Mouse (Mus musculus) large intestine, adult 2 months (tissue): Measurements from ENCODE around the gene Pdgfc. TPM values are rescaled to one million over a fixed set of nuclear protein-coding genes. Genes with fewer than 3 reads are reported as not detected.

Experiments used
- DNase-seq: peaks from one replicate; pipeline ENCODE4 v3.0.0-alpha.2; 2012; ENCODE audit warnings: low read depth, low spot score
- WGBS: fragments of 180-500 bp; shearing (Covaris S2); methylation state at CpG from one replicate; pipeline ENCODE4 v1.1.7; 2018; 5-methylcytosine and 5-hydroxymethylcytosine counted together
- polyA plus RNA-seq: library from polyadenylated mRNA; depleted of rRNA; stranded (reverse); fragments of >200 nt; gene quantifications from 2 replicates; pipeline ENCODE4 v1.2.3, GENCODE M21; 2012; rRNA removed

Gene Pdgfc
- polyA plus RNA-seq = 2.7 and 3.9 TPM in 2 replicates

DNA sequence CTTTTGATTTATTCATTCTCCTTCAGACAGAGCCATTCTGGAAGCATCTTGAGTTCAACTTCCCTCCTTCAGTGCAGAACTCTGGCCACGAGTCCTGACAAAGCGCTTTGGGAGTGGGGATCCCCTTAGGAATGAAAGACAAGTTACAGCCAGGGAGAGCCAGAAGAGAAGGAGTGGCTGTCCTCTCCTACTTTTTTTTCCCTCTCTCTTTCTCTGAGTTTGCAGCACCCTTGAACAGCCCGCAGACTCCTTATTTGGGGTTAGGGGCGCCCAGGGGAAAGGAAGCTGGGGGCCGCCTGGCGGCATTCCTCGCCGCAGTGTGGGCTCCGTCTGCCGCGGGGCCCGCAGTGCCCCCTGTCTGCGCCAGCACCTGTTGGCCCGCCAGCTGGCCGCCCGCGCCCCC, at the start of gene Pdgfc:
Pdgfc (plus strand) TSS at position 266 of the 403 bp plus-strand sequence.
- DNase-seq = no peak
- WGBS = 7% methylated on average over 17 of the region's 17 CpGs

DNA sequence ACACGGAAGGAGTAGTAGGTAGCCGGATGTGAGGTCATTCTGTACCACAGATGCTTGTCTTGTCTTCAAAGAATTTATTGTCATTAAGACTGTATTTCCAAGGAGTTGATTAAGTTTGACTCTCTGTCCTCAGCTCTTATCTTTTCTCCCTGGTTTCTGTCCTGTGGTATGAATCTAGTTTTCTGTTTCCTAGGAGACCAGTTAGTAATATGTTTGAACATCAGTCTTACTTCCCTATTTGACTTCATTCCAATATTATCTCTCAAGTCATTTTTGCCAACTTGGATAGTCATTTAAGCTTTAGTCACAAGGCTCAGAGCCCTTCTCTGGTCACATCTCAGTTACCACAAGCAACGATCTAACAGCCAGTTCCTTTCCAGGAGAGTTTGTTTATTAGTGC, 27.0 kb upstream of the Pdgfc start:
- WGBS = 63% methylated on average over 3 of the region's 3 CpGs
- no peak for DNase-seq

- no peak for DNase-seq
- WGBS = 16% methylated on average over 3 of the region's 3 CpGs
These were observed 26.3 kb upstream of the Pdgfc start for GRCm38 (mm10) chr3:81009899-81010298.

GRCm38 (mm10) chr3:81017385-81018051, 18.7 kb upstream of the Pdgfc start:
- DNase-seq = peak; percentile 98
- 41% methylated on average over 5 of the region's 5 CpGs for WGBS

- 16% methylated on average over 1 of the region's 1 CpGs for WGBS
- DNase-seq = no peak
These were observed 16.2 kb upstream of the Pdgfc start for GRCm38 (mm10) chr3:81020064-81020463.

DNA sequence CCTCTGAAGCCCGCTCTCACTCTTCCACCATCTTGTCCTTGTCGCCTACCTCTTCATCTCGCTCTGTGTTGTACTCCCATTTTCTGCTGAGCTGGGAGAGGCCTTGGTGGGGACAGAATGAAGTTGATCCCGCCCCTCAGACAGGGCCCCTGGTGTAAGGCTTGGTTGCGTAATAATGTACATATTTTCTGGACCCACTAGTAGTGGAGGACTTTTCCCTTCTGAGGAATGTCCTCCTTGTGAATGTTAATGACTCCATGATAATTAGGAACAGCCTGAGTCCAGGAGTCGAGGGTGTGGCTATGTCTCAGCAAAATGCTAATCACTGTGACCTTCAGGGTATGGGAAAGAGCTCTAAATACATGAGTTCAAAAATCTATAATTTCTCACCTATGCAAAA, 14.4 kb upstream of the Pdgfc start:
- 81% methylated on average over 6 of the region's 6 CpGs for WGBS
- DNase-seq = no peak

GRCm38 (mm10) chr3:81022266-81022665, 13.9 kb upstream of the Pdgfc start:
- no peak for DNase-seq
- 81% methylated on average over 5 of the region's 5 CpGs for WGBS

GRCm38 (mm10) chr3:81022845-81023244, 13.4 kb upstream of the Pdgfc start:
- DNase-seq = no peak
- 74% methylated on average over 1 of the region's 1 CpGs for WGBS

- DNase-seq = no peak
- 71% methylated on average over 1 of the region's 1 CpGs for WGBS
These were observed 12.6 kb upstream of the Pdgfc start for GRCm38 (mm10) chr3:81023568-81023967.

GRCm38 (mm10) chr3:81025568-81026213, 10.5 kb upstream of the Pdgfc start:
- DNase-seq = no peak
- 76% methylated on average over 9 of the region's 9 CpGs for WGBS

DNA sequence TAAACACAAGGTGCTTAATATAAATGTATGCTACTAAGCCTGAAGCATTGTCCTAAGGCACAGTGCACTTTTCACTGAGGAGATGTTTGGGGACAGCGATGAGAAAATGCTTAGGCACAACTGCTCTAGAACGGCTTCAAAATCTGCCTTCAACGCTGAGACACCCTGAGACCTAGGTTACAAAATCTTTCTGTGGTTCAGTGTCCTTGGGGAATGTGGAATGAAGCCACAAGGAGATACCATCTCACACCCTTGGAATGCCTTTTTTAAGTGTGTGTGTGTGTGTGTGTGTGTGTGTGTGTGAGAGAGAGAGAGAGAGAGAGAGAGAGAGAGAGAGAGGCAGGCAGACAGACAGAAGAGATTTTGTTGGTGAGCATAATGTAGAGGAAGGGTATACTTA, 7.9 kb upstream of the Pdgfc start:
- 77% methylated on average over 3 of the region's 3 CpGs for WGBS
- no peak for DNase-seq

DNA sequence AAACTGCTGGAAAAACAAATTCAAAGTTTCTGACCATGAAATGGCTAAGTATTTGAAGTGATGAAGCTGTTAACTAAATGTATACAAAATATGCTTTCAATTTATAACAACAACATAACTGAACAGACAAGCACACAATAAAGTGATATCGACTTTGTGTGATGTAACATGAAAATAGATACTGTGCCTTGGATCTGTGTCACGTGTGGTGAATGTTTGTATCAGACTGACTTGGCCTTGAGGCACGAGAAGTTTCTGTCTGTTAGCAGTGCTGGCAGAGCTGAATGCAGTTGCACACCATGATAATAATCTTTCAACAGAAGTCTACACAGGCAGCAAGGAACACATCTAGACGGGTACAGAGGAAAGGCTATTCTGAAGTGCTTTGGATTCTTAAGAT, 6.9 kb upstream of the Pdgfc start:
- DNase-seq = no peak
- 75% methylated on average over 4 of the region's 4 CpGs for WGBS

DNA sequence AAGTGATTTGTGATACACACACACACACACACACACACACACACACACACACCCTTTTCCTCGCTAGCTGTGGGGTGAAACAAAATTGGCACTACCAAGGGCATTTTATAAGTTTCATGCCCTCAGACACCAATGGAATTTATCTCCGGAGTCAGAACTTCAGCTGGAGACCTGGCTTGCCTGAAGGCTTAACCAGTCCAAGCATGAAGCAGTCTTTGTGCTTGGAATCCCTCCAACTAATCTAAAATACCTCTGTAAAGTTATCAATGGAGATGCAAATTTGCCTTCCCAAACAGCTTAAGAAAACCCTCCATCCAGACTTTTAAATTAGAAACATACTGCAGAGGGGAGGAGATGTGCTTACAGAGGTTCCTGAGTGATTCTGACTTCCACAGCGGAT, 6.3 kb upstream of the Pdgfc start:
- WGBS = 85% methylated on average over 3 of the region's 3 CpGs

DNA sequence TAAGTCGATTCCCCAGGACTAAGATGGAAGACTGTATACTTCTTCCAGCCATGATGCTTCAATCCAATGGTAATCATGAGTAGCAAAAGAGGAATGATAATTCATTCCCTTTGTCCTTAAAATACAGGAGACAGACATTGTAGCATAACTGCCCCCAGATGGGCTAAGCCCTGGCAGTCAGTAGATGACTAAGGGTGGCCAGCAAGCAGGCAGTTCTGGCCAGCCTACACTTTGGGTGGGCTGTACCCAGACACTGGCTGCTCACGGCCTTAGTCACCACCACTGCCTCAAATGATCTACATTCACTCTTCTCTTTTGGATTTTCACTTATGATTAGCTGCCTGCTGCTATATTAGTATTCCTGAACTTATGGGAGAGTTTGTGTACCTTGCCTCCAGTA, 5.9 kb upstream of the Pdgfc start:
- DNase-seq = no peak
- WGBS = 87% methylated on average over 2 of the region's 2 CpGs

More for the DNA sequence above, 6.3 kb upstream of the Pdgfc start:
- DNase-seq = no peak

- DNase-seq = no peak
- WGBS = 75% methylated on average over 4 of the region's 4 CpGs
These were observed 4.2 kb upstream of the Pdgfc start for GRCm38 (mm10) chr3:81032014-81032413.

- 72% methylated on average over 6 of the region's 6 CpGs for WGBS
- no peak for DNase-seq
These were observed 1.7 kb upstream of the Pdgfc start for GRCm38 (mm10) chr3:81034336-81035102.

GRCm38 (mm10) chr3:81036554-81037311, 517 bp downstream of the Pdgfc start:
- no peak for DNase-seq
- under 1% methylated on average over 68 of the region's 68 CpGs for WGBS

- WGBS = 2% methylated on average over 34 of the region's 34 CpGs
- DNase-seq = no peak
These were observed 1.2 kb downstream of the Pdgfc start for GRCm38 (mm10) chr3:81037312-81037859.

DNA sequence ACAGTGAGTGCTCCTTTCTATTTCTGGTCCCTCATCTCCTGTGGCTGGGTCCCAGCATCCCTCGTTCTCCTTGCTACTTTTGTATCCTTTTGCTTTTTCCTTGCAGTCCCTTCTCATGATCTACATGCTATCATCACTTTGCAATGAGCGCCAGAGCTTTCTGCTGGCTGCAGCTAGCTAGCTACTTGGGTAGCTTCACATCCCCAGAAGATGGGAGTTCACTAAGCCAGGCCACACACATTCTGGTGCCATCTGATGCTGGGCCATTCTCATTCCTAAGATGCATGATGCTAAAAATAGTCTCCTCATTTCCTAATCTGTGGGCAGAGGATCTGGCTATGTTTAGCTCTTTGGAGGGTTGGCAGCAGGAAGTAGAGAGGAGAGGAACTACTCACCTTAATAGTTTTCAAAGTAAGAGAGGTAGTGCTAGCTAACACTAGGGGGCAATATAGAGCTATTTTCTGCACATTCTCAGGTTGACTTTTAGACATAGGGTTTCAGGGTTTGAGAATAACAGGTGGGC, 3.0 kb downstream of the Pdgfc start:
- WGBS = 59% methylated on average over 2 of the region's 2 CpGs
- DNase-seq = no peak
